Mouse (Mus musculus) CH12.LX (cell line): ENCODE results near the gene Samd14.

Experiments
- CTCF ChIP-seq, 2 experiments: IDR thresholded peaks in 1 of 2; conservative IDR thresholded peaks in 1 of 2; 2 replicates each; pipeline ENCODE4 v1.5.1; 2011 to 2012; ENCODE audit warnings: low read depth in 2 of 2, low read length in 2 of 2, improper control_type of control experiment in 1 of 2, inconsistent platforms in 1 of 2, mild to moderate bottlenecking in 1 of 2, moderate library complexity in 1 of 2
- ETS1 ChIP-seq: conservative IDR thresholded peaks from 2 replicates; pipeline ENCODE4 v1.6.1; 2012; ENCODE audit warnings: low read depth, mild to moderate bottlenecking, inconsistent platforms, low read length, improper control_type of control experiment, moderate library complexity
- JUND ChIP-seq: conservative IDR thresholded peaks from 2 replicates; pipeline ENCODE4 v1.6.1; 2011; ENCODE audit warnings: low read depth, low read length, improper control_type of control experiment
- MAFK ChIP-seq: IDR thresholded peaks from 2 replicates; pipeline ENCODE4 v1.6.1; 2011; ENCODE audit warnings: low read length, improper control_type of control experiment; ENCODE audit not compliant: insufficient replicate concordance
- MAX ChIP-seq: IDR thresholded peaks from 2 replicates; pipeline ENCODE4 v1.6.1; 2011; ENCODE audit warnings: low read length, improper control_type of control experiment
- MAZ ChIP-seq: IDR thresholded peaks from 2 replicates; pipeline ENCODE4 v1.6.1; 2012; ENCODE audit warnings: low read depth, mild to moderate bottlenecking, inconsistent platforms, low read length, improper control_type of control experiment, moderate library complexity
- MXI1 ChIP-seq: IDR thresholded peaks from 2 replicates; pipeline ENCODE4 v1.6.1; 2011; ENCODE audit warnings: mild to moderate bottlenecking, low read depth, low read length, improper control_type of control experiment
- POLR2A ChIP-seq: IDR thresholded peaks from 2 replicates; pipeline ENCODE4 v1.6.1; 2011; ENCODE audit warnings: low read depth, mild to moderate bottlenecking, improper control_type of control experiment, low read length
- SMC3 ChIP-seq: IDR thresholded peaks from 2 replicates; pipeline ENCODE4 v1.6.1; 2011; ENCODE audit warnings: low read depth, low read length, improper control_type of control experiment
- ZC3H11A ChIP-seq: IDR thresholded peaks from 2 replicates; pipeline ENCODE4 v1.6.1; 2012; ENCODE audit warnings: low read depth, mild to moderate bottlenecking, inconsistent platforms, low read length, improper control_type of control experiment
- ZKSCAN1 ChIP-seq: IDR thresholded peaks from 2 replicates; pipeline ENCODE4 v1.6.1; 2012; ENCODE audit warnings: low read depth, inconsistent platforms, low read length, improper control_type of control experiment, borderline replicate concordance

DNA sequence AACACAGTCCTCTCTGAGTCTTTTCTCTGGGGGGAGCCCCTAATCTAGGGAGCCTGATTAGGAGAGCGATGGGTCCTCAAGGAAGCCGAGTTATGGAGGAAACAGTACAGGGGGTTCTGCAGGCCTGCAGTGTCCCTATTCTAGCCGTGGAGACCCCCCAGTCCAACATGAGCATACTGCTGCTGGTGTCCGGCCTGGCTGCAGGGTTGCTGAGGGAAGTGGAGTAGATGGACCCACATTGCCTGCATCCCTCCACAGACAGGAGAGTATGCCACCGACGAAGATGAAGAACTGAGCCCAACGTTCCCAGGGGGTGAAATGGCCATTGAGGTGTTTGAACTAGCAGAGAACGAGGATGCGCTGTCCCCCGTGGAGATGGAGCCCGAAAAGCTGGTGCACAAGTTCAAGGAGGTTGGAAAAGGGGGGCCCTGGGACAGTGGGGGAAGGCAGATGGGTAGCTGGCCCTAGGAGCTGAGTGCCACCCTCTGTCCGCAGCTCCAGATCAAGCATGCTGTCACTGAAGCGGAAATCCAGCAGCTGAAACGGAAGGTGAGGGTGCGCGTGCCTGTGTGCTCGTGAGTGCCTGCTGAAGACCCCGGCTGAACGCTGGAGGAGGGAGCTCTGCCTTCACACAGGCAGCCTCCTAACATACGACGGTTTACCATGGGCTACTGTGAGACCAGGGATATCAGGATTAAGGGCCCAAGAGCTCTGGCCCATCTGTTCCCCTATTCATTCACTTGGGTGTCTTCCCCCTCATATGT is 7.9 kb upstream of the Samd14 start:
- TF ChIP-seq CTCF (conservative IDR thresholded peaks at IDR 0.05 in 1 of 2, IDR thresholded peaks at IDR 0.05 in 1 of 2; ENCODE audit: low read depth in 2 of 2, low read length in 2 of 2) (no peak), MAZ (no peak), POLR2A (no peak), ETS1 (no peak), SMC3 (no peak), ZKSCAN1 (no peak), JUND (no peak), ZC3H11A (no peak), MXI1 (no peak), MAFK (no peak), MAX (no peak)
